Mouse (Mus musculus): ENCODE data around the gene Hoxd11.
A peak's percentile ranks its signal among the peaks of the same experiment; 100 is the strongest.

Hoxd11 gene

GRCm38 (mm10) chr2:74731055-74731454 is 51.7 kb downstream of the Hoxd11 start:
- DNase-seq (ENCODE audit: low spot score), result no peak

- DNase-seq (ENCODE audit: low spot score), result no peak
Observed at GRCm38 (mm10) chr2:74731799-74732512, 52.6 kb downstream of the Hoxd11 start.

GRCm38 (mm10) chr2:74732513-74733316 is 53.4 kb downstream of the Hoxd11 start:
- no peak for DNase-seq (ENCODE audit: low spot score)

- no peak for DNase-seq (ENCODE audit: low spot score)
Observed at GRCm38 (mm10) chr2:74733317-74733661, 53.9 kb downstream of the Hoxd11 start.

- no peak for DNase-seq (ENCODE audit: low spot score)
Observed at GRCm38 (mm10) chr2:74733765-74734164, 54.4 kb downstream of the Hoxd11 start.

- peak; percentile 82 for DNase-seq (ENCODE audit: low spot score)
Observed at GRCm38 (mm10) chr2:74734451-74734850, 55.1 kb downstream of the Hoxd11 start.

- peak; percentile 63 for DNase-seq (ENCODE audit: low spot score)
Observed at GRCm38 (mm10) chr2:74734996-74735811, 55.8 kb downstream of the Hoxd11 start.

GRCm38 (mm10) chr2:74735851-74736687 is 56.7 kb downstream of the Hoxd11 start:
- DNase-seq (ENCODE audit: low spot score), result peak; percentile 67

Data from embryo, embryonic 10.5 days (tissue).